Mouse (Mus musculus) ZHBTc4 (cell line): ENCODE results near the gene Gm4858.
"Not testable (repeated sequence)": the region's sequence is repeated elsewhere in the genome, so short reads cannot be mapped to it uniquely, and the experiment has no call there.

Experiments
- DNase-seq: peaks from one replicate; pipeline ENCODE4 v3.0.0-alpha.2; 2011; ENCODE audit warnings: low read depth, low spot score

Gm4858 gene

GRCm38 (mm10) chr3:93068523-93068922 lies at the start of gene Gm4858:
Gm4858 (plus strand) TSS chr3:93068823.
- not testable (repeated sequence) for DNase-seq

- no peak for DNase-seq
Observed at GRCm38 (mm10) chr3:93018960-93019359, 49.7 kb upstream of the Gm4858 start, which contains the start of gene Lce1m. Lce1m (minus strand) TSS chr3:93019060.

DNA sequence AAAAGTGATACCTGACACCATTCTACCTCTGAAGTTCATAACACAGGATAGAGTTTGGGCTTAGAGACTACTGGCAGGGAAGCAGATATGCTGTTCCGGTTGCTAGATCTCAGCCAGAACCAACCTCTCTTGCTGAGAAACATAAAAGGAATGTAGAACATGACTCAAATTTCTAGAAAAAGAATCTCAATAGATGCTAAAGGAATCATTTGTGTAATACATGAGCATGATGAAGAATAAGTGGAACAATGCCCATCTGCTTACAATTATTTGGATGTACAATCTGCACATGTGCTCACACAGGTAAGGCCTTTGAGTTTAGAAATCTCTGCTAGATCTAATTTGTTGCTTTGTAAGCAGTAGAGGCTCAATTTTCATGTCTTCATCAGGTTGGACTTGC lies 47.5 kb upstream of the Gm4858 start:
- no peak for DNase-seq

DNA sequence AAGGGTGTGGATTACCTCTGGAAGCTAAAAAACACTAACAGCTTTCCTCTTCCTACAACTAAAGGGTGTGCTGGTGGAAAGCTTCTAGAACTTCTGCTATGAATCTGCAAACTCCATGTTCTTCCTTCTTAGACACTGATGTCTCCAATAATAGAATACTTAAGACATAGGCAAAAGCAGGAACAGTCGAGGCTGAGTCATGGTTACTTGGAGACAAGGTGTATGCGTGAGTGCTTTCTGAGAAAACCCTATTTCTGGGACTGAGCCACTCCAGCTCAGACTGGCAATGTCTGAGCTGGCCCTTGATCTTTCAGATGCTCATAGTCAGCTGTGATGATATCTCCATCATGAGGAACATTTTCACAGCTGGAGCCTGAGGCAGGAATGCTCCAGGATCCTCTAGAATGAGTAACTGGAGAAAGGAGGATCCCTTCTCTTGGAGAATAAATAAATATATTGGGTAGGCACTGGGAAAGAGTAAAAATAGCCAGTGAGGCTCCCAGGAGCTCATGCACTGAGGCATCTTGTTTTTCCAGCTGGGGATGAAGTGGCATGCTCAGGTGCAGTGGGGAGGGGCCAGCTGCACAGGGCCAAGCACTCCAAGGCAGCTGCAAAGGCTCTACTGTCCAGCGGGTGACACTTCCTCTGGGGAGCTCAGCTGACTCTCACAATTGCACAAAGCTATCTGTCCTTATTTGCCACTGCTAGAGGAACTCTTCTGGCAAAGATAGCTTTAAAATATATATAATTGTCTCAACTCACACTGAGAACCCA lies 45.0 kb upstream of the Gm4858 start:
- no peak for DNase-seq

- no peak for DNase-seq
Observed at GRCm38 (mm10) chr3:93025486-93025885, 43.1 kb upstream of the Gm4858 start.

GRCm38 (mm10) chr3:93031450-93031849 lies 37.2 kb upstream of the Gm4858 start:
- peak; percentile 71 for DNase-seq

- peak; percentile 38 for DNase-seq
Observed at GRCm38 (mm10) chr3:93050182-93050581, 18.4 kb upstream of the Gm4858 start.

DNA sequence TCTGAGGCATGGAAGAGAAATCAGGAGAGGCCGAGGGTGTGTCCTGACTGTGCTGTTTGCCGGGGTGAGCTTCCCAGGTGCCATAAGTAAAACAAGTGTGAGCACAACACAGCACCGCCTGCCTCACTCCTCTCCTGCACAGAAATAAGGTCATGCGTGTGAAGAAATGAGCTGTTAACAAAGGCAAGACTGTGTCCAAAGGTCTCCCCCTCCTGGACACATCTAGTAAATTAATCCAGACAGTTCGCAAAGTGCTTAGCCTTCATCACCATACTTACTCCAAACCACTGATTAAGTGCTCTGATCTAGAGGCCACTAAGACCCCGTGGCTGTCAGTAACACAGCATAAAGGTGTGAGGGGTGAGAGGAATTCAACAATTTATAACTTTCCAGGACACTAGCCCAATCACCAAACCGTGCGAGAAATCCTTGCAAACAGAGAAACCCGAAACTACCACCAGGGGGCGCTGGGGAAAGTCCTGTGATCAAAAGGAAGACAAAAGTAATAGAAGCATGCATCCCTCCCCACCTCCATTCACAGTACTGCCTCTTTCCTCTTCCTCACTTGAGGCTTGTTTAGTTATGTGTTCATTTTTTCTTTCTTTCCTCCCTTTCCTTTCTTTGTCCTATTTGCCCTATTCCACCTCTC lies 15.7 kb upstream of the Gm4858 start:
- DNase-seq, result peak; percentile 72

DNA sequence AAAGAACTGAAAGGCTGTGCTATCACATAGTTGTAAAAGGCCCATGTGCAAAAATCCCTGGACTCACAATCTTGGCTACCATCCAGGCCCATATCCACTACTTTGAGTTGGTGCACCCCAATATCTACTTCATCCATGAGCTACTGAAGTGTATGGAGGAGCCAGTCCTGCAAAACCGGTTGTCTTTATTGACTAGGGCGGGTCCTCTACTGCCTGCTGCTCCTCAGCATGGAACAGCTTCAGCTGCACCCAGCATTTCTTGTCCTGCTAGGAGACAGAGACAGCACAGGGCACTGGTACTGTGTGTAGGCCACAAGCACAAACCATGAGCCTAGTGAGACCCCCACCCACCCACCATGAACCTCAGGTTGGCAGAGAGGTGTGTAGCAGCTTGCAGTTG lies 18.0 kb downstream of the Gm4858 start:
- no peak for DNase-seq

DNA sequence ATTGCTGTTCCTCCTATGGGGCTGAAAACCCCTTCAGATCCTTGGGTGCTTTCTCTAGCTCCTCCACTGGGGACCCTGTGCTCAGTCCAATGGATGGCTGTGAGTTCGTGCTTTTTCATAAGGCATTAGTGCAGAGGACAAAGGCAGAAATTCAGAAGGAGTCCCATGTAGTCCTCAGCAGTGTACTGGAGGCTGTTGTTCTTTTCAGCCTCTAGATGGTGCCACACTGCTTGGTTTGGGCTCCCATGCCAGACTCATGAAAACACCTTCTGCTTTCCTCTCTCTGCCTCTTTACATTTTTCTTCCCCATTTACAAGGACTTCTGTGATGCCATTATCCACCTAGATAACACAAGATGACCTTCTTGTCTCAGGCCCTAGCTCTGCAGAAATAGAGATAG lies 25.0 kb downstream of the Gm4858 start:
- peak; percentile 8 for DNase-seq

DNA sequence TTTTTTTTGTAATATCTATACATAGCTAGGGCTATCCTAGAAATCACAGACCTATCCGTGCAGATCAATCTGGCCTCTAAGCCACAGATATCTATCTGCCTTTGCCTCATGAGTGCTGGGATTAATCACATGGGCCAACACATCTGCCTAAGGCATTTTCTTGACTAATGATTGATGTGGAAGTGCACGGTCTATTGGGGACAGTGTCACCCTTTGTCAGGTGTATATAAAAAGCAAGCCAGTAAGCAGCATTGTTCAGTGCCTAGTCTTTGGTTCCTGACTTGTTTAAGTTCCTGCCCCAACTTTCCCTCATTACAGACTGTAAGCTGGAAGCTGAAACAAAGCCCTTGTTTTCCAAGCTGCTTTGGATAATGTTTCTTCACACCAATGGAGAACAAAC lies 27.8 kb downstream of the Gm4858 start:
- DNase-seq, result no peak

DNA sequence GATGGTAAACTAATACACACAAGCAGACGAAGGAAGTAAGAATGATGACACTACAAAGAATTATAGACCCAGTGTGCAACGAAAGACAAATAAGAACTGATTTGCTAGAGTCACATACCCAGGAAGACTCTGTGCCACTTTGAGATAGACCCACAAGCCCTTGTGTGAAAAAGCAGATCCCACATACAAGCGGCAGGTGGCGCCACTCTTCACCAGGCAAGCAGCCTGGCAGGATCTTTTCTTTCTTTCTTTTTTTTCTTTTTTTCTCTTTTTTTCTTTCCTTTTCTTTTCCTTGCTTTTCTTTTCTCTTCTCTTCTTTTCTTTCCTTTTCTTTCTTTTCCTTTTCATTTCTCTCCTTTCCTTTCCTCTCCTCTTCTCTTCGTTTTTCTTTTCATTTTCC lies 43.0 kb downstream of the Gm4858 start:
- peak; percentile 68 for DNase-seq

- peak; percentile 72 for DNase-seq
Observed at GRCm38 (mm10) chr3:93114481-93114880, 45.9 kb downstream of the Gm4858 start.

GRCm38 (mm10) chr3:93119101-93119500 lies 50.5 kb downstream of the Gm4858 start:
- peak; percentile 51 for DNase-seq
